Mouse (Mus musculus) stomach, postnatal 0 days (tissue): ENCODE results near the gene Itm2c.

Experiments
- CTCF ChIP-seq: IDR thresholded peaks from 2 replicates; pipeline ENCODE4 v1.5.1; 2016; ENCODE audit warnings: antibody characterized with exemption, low read depth, mild to moderate bottlenecking, moderate library complexity
- EP300 ChIP-seq: optimal IDR thresholded peaks from 2 replicates; pipeline ENCODE3; 2016; ENCODE audit warnings: antibody characterized with exemption

- TF ChIP-seq EP300 (no peak), CTCF (peak; percentile 55)
Observed at GRCm38 (mm10) chr1:85854475-85854874, 39.6 kb upstream of the Itm2c start.
